Mouse (Mus musculus) intestine, embryonic 14.5 days (tissue): ENCODE results near the gene Sptssb. TPM values are rescaled to one million over a fixed set of nuclear protein-coding genes. Genes with fewer than 3 reads are reported as not detected.

Experiments
- ATAC-seq: fragments of 200-750 bp; cut with Nextera tagmentation; replicated peaks from 2 replicates; pipeline ENCODE4 v1.8.0; 2017; ENCODE audit warnings: low read depth, moderate number of reproducible peaks, moderate TSS enrichment, moderate library complexity; ENCODE audit not compliant: low FRiP score, low TSS enrichment
- DNase-seq: peaks from one replicate; pipeline ENCODE4 v3.0.0-alpha.2; 2018; ENCODE audit warnings: low spot score
- H3K27ac ChIP-seq: fragments of 300-500 bp; sonication (generic); 2 replicates; pipeline ENCODE4 v1.5.1; 2014; ENCODE audit warnings: low read depth, mild to moderate bottlenecking, control low read depth
- H3K27me3 ChIP-seq: fragments of 300-500 bp; sonication (generic); replicated peaks from 2 replicates; pipeline ENCODE4 v1.6.1; 2014; ENCODE audit warnings: low read length, control low read depth; ENCODE audit not compliant: control insufficient read depth, insufficient read depth
- H3K36me3 ChIP-seq: fragments of 300-500 bp; sonication (generic); 2 replicates; pipeline ENCODE4 v1.6.1; 2014; ENCODE audit warnings: low read length, control low read depth; ENCODE audit not compliant: control insufficient read depth, insufficient read depth
- H3K4me1 ChIP-seq: fragments of 300-500 bp; sonication (generic); replicated peaks from 2 replicates; pipeline ENCODE4 v1.6.1; 2014; ENCODE audit warnings: low read length, control low read depth, mixed read lengths; ENCODE audit not compliant: control insufficient read depth, insufficient read depth
- H3K4me2 ChIP-seq: fragments of 300-500 bp; sonication (generic); 2 replicates; pipeline ENCODE4 v1.6.1; 2014; ENCODE audit warnings: low read length
- H3K4me3 ChIP-seq: fragments of 300-500 bp; sonication (generic); 2 replicates; pipeline ENCODE4 v1.5.1; 2014; ENCODE audit warnings: low read depth, low read length, control low read depth, mixed read lengths
- H3K9ac ChIP-seq: fragments of 300-500 bp; sonication (generic); 2 replicates; pipeline ENCODE4 v1.6.1; 2014; ENCODE audit warnings: mild to moderate bottlenecking, low read length
- H3K9me3 ChIP-seq: fragments of 300-500 bp; sonication (generic); 2 replicates; pipeline ENCODE4 v1.6.1; 2016; ENCODE audit warnings: low read length, control low read depth; ENCODE audit not compliant: control insufficient read depth
- WGBS: fragments of 180-500 bp; shearing (Covaris S2); extraction: QIAGEN DNeasy Blood & Tissue Kit; methylation state at CpG from one replicate; pipeline ENCODE4 v1.1.7; 2014; 5-methylcytosine and 5-hydroxymethylcytosine counted together
- polyA plus RNA-seq: library from polyadenylated mRNA; unstranded; fragments of >200 nt; fragmentation: Nextera tagmentation; extraction: Ambion mirVana; gene quantifications from 2 replicates; pipeline ENCODE4 v1.2.1, GENCODE M21; 2014

Gene Sptssb
- polyA plus RNA-seq, 1 experiment from 2014 or later: 22.4 TPM

DNA sequence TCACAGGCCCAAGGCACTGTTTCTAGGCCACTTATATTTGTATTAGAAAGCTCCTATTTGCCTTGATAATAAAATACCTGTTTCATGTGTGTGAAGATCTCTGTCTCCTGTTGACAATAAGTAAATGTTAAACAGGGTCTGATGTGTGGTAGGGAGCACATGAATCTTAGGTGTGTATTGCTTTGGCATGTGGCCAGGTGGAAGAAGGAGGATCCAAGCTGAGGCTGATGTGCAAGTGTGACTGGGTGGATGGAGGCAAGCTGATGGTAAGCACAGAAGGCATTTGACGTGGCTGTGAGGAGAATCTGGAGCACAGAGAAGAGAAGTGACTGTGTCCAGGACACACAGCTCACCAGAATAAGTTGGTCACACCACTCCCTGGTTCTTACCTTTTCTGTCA is 60.6 kb downstream of the Sptssb start:
- Histone ChIP-seq H3K9ac (no peak overlapping the region), H3K4me3 (no peak overlapping the region), H3K27ac (no peak overlapping the region; the same call in 1 of the 2 replicates), H3K4me1 (peaks cover 6% of the 10 kb centered on the region; the same call in 1 of the 2 replicates), H3K9me3 (no peaks in the 10 kb centered on the region), H3K4me2 (no peak overlapping the region), H3K36me3 (no peaks in the 10 kb centered on the region), H3K27me3 (no peaks in the 10 kb centered on the region)
- no peak for DNase-seq
- no peak for ATAC-seq
- WGBS: 73% methylated on average over 1 of the region's 1 CpGs

GRCm38 (mm10) chr3:69797969-69798368 is 61.8 kb downstream of the Sptssb start:
- Histone ChIP-seq H3K27me3 (no peaks in the 10 kb centered on the region), H3K9me3 (no peaks in the 10 kb centered on the region), H3K4me2 (no peak overlapping the region), H3K9ac (no peak overlapping the region), H3K4me1 (peaks cover 6% of the 10 kb centered on the region; the same call in 1 of the 2 replicates), H3K27ac (no peak overlapping the region), H3K36me3 (no peaks in the 10 kb centered on the region), H3K4me3 (no peak overlapping the region)
- no peak for ATAC-seq
- WGBS: 65% methylated on average over 2 of the region's 2 CpGs
- no peak for DNase-seq

- no peak overlapping the region for H3K4me2 ChIP-seq
- H3K4me1 ChIP-seq: peaks cover 6% of the 10 kb centered on the region; the same call in 1 of the 2 replicates
- WGBS: 86% methylated on average over 4 of the region's 4 CpGs
- DNase-seq (no peak), ATAC-seq (no peak)
- no peak overlapping the region for H3K4me3 ChIP-seq
- no peak overlapping the region for H3K27ac ChIP-seq
- H3K36me3 ChIP-seq: no peaks in the 10 kb centered on the region
- no peak overlapping the region for H3K9ac ChIP-seq
- no peaks in the 10 kb centered on the region for H3K9me3 ChIP-seq
- H3K27me3 ChIP-seq: no peaks in the 10 kb centered on the region
Observed at GRCm38 (mm10) chr3:69797533-69797932, 62.2 kb downstream of the Sptssb start.

DNA sequence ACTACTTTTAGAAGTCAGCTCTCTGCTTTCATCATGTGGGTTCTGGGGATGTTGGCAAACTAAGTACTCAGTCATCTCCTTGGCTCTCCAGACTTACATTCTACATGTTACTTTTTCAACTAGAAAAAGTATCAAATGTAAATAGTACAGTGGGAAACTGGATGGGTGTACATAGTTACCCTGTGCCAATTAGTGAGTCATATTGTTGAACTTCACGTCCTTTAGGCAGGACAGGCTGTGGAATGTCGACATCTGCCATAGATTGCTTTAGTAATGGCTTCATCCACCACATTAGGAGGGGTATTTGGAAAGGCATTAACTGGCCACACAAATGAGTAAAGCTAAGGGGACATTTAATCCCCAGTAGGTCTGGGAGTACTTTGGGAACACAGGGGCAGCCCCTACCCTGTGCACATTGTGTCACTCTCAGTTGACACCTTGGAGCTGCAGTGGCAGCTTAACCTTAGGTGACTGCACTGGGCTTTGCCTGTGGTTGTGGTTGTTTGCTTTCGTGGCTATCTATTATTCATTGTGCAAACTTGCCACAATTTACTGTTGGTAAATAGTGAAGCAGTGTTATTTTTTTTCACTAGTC is 66.8 kb downstream of the Sptssb start:
- no peaks in the 10 kb centered on the region for H3K9me3 ChIP-seq

GRCm38 (mm10) chr3:69779246-69779796 is 80.4 kb downstream of the Sptssb start:
- no peaks in the 10 kb centered on the region for H3K9me3 ChIP-seq
- DNase-seq (no peak), ATAC-seq (no peak)
- H3K4me1 ChIP-seq: no peaks in the 10 kb centered on the region
- no peak overlapping the region for H3K4me2 ChIP-seq
- no peak overlapping the region for H3K4me3 ChIP-seq
- H3K9ac ChIP-seq: no peak overlapping the region
- H3K36me3 ChIP-seq: no peaks in the 10 kb centered on the region
- WGBS: 61% methylated on average over 4 of the region's 4 CpGs
- no peak overlapping the region for H3K27ac ChIP-seq
- H3K27me3 ChIP-seq: no peaks in the 10 kb centered on the region

More for the DNA sequence above, 66.8 kb downstream of the Sptssb start:
- no peaks in the 10 kb centered on the region for H3K27me3 ChIP-seq
- no peak for ATAC-seq
- no peaks in the 10 kb centered on the region for H3K4me1 ChIP-seq
- no peaks in the 10 kb centered on the region for H3K36me3 ChIP-seq
- no peak overlapping the region for H3K9ac ChIP-seq
- H3K27ac ChIP-seq: no peak overlapping the region
- H3K4me2 ChIP-seq: no peak overlapping the region
- no peak overlapping the region for H3K4me3 ChIP-seq
- WGBS: 65% methylated on average over 3 of the region's 3 CpGs
- no peak for DNase-seq

GRCm38 (mm10) chr3:69773356-69773755 is 86.4 kb downstream of the Sptssb start:
- no peaks in the 10 kb centered on the region for H3K27me3 ChIP-seq
- ATAC-seq (no peak), DNase-seq (no peak)
- WGBS: 86% methylated on average over 4 of the region's 4 CpGs
- no peaks in the 10 kb centered on the region for H3K9me3 ChIP-seq
- H3K9ac ChIP-seq: no peak overlapping the region
- no peak overlapping the region for H3K4me2 ChIP-seq
- H3K27ac ChIP-seq: no peak overlapping the region
- no peaks in the 10 kb centered on the region for H3K36me3 ChIP-seq
- no peak overlapping the region for H3K4me3 ChIP-seq
- H3K4me1 ChIP-seq: no peaks in the 10 kb centered on the region

Other genes with a start within 250 kb of the Sptssb start
- 159 and 175 TPM in 2 replicates for gene Nmd3, start 138.0 kb downstream of the Sptssb start, polyA plus RNA-seq
- gene Otol1, start 147.7 kb upstream of the Sptssb start, polyA plus RNA-seq: not detected in 2 replicates